Mouse (Mus musculus): ENCODE measurements around the gene Cyth1. TPM values are rescaled to one million over a fixed set of nuclear protein-coding genes. Genes with fewer than 3 reads are reported as not detected.

Cyth1 gene
- polyA plus RNA-seq, 1 experiment from 2014 or later: 30.0 TPM

GRCm38 (mm10) chr11:118135271-118135670 is 113.1 kb downstream of the Cyth1 start:
- Histone ChIP-seq H3K4me2 (replicated peaks) (no peak overlapping the region), H3K4me3 (no peak overlapping the region), H3K4me1 (peaks cover 10% of the 10 kb centered on the region), H3K9me3 (0 out of 2 replicates have a peak, but pooled peaks cover 5% of the 10 kb centered on the region), H3K36me3 (no peaks in the 10 kb centered on the region), H3K27ac (no peak overlapping the region), H3K9ac (no peak overlapping the region), H3K27me3 (replicated peaks) (0 out of 2 replicates have a peak, but pooled peaks cover 1% of the 10 kb centered on the region)
- 72% methylated on average over 6 of the region's 6 CpGs for WGBS
- ATAC-seq (ENCODE audit: low FRiP score, low read depth): no peak

DNA sequence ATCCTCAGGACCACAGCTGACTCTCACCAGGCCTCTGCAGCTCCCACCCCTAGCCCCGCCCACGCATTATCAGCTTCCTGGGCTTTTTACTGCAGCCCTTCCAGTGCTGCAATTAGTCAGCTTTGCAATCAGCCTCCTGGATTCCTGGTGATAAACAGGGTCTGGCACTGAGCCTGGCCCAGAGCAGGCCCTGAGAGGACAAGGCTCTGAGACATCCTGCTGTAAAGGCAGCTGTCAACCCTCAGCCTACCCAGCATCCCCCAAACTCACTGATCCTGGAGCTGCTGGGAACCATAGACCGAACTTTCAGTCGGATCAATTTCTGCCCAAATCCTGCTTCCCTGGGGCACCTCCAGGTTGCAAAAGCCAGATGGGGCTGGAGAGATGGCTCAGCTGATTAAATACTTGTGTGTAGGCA is 114.6 kb downstream of the Cyth1 start:
- 0 out of 2 replicates have a peak overlapping the region, but pooled peaks have one; percentile 5 for H3K4me3 ChIP-seq
- 31% methylated on average over 4 of the region's 4 CpGs for WGBS
- peak overlapping the region; percentile 32; the same call in 1 of the 2 replicates for H3K27ac ChIP-seq
- no peak overlapping the region for H3K4me2 ChIP-seq (replicated peaks)
- H3K4me1 ChIP-seq: peaks cover 10% of the 10 kb centered on the region
- no peaks in the 10 kb centered on the region for H3K36me3 ChIP-seq
- 0 out of 2 replicates have a peak, but pooled peaks cover 3% of the 10 kb centered on the region for H3K9me3 ChIP-seq
- no peak overlapping the region for H3K9ac ChIP-seq
- H3K27me3 ChIP-seq (replicated peaks): no peaks in the 10 kb centered on the region
- peak; percentile 44; the same call in 1 of the 2 replicates for ATAC-seq (ENCODE audit: low FRiP score, low read depth)

GRCm38 (mm10) chr11:118133133-118133751 is 115.2 kb downstream of the Cyth1 start:
- peak overlapping the region; percentile 32; the same call in 1 of the 2 replicates for H3K27ac ChIP-seq
- no peaks in the 10 kb centered on the region for H3K27me3 ChIP-seq (replicated peaks)
- H3K4me3 ChIP-seq: 0 out of 2 replicates have a peak overlapping the region, but pooled peaks have one; percentile 5
- H3K4me1 ChIP-seq: peaks cover 10% of the 10 kb centered on the region
- peak; percentile 25; the same call in 1 of the 2 replicates for ATAC-seq (ENCODE audit: low FRiP score, low read depth)
- 39% methylated on average over 9 of the region's 9 CpGs for WGBS
- no peaks in the 10 kb centered on the region for H3K9me3 ChIP-seq
- no peaks in the 10 kb centered on the region for H3K36me3 ChIP-seq
- no peak overlapping the region for H3K9ac ChIP-seq
- H3K4me2 ChIP-seq (replicated peaks): peak overlapping the region; percentile 31

- ATAC-seq (ENCODE audit: low FRiP score, low read depth): no peak
- Histone ChIP-seq H3K27ac (no peak overlapping the region), H3K36me3 (no peaks in the 10 kb centered on the region), H3K4me2 (replicated peaks) (no peak overlapping the region), H3K4me3 (no peak overlapping the region), H3K27me3 (replicated peaks) (no peaks in the 10 kb centered on the region), H3K9ac (no peak overlapping the region), H3K9me3 (no peaks in the 10 kb centered on the region), H3K4me1 (peaks cover 10% of the 10 kb centered on the region)
- 88% methylated on average over 8 of the region's 8 CpGs for WGBS
These were observed 116.3 kb downstream of the Cyth1 start for GRCm38 (mm10) chr11:118132136-118132535.

- 84% methylated on average over 7 of the region's 7 CpGs for WGBS
These were observed 117.9 kb downstream of the Cyth1 start, which contains the start of gene Dnah17 for GRCm38 (mm10) chr11:118130534-118130933. Gene Dnah17, minus strand, starts transcription at chr11:118130634.

DNA sequence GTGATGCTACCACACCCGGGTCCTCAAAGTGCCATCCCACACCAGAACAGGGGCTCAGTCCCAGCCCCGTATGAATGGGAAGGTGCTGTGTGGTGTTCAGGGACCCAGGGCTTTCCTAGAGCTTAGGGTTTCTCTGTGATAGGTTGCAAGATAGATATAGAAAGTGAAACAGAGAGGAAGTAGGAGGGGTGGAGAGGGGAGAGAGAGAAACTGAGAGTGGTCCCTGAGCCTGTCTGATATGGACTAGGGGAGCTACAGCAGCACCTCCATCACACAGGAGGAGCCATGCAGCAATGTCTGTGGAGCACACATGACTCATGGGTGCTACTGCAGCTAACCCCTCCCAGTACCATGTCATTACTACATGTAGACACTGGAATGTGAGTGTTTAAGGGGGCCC is 118.6 kb downstream of the Cyth1 start:
- H3K4me3 ChIP-seq: no peak overlapping the region
- H3K36me3 ChIP-seq: no peaks in the 10 kb centered on the region
- 93% methylated on average over 2 of the region's 2 CpGs for WGBS
- H3K4me2 ChIP-seq (replicated peaks): no peak overlapping the region
- no peaks in the 10 kb centered on the region for H3K9me3 ChIP-seq
- no peak overlapping the region for H3K9ac ChIP-seq
- no peaks in the 10 kb centered on the region for H3K27me3 ChIP-seq (replicated peaks)
- ATAC-seq (ENCODE audit: low FRiP score, low read depth): no peak
- peaks cover 10% of the 10 kb centered on the region for H3K4me1 ChIP-seq
- H3K27ac ChIP-seq: no peak overlapping the region

More at GRCm38 (mm10) chr11:118130534-118130933, 117.9 kb downstream of the Cyth1 start, which contains the start of gene Dnah17:
- no peak within 1 kb of the TSS for H3K27ac ChIP-seq
- no peaks in the 10 kb centered on the region for H3K36me3 ChIP-seq
- H3K4me2 ChIP-seq (replicated peaks): no peak within 1 kb of the TSS
- H3K27me3 ChIP-seq (replicated peaks): no peaks in the 10 kb centered on the region
- H3K9me3 ChIP-seq: no peaks in the 10 kb centered on the region
- H3K4me1 ChIP-seq: peaks cover 10% of the 10 kb centered on the region
- H3K4me3 ChIP-seq: no peak within 1 kb of the TSS
- ATAC-seq (ENCODE audit: low FRiP score, low read depth): no peak
- H3K9ac ChIP-seq: no peak within 1 kb of the TSS

DNA sequence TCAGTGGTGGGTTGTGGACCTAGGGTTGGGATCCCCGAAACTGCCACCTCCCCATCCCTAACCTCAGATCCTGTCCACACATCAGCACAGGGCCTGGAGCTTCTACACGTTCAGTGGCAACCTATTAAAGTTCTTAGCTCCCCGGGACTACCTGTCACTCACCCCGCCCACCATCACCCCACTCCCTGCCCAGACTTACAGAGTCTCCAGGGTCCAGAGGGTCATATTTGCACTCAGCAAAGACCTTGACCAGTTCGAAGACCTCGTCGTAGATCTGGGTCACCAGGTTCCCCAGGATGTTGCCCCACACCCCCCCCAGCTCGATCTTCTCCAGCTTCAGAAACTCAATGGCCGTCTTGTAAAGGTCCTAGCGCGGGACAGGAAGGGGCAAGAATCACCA is 126.8 kb downstream of the Cyth1 start:
- Histone ChIP-seq H3K27me3 (replicated peaks) (no peaks in the 10 kb centered on the region), H3K4me3 (no peak overlapping the region), H3K4me2 (replicated peaks) (no peak overlapping the region), H3K36me3 (no peaks in the 10 kb centered on the region), H3K4me1 (no peaks in the 10 kb centered on the region), H3K9ac (no peak overlapping the region), H3K27ac (no peak overlapping the region), H3K9me3 (no peaks in the 10 kb centered on the region)
- 89% methylated on average over 11 of the region's 11 CpGs for WGBS
- ATAC-seq (ENCODE audit: low FRiP score, low read depth): no peak

DNA sequence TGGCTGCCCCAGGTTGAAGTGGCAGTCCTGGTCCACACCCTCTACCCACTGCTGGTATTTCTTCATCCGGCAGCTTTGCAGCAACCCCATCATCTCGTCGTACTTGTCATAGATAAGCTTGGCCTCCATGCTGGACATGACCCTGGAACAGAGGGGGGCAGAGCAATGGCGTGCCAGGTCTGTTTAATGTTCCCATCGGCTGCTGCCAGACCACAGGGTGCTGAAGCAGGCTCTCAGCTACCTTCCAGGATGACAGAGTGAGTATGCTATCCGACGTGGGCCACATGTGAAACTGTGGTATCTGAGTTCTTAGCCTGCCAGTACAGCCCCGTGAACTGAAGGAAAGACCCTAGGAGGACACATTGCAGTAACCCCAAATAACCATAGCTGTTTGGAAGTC is 129.6 kb downstream of the Cyth1 start:
- WGBS: 84% methylated on average over 8 of the region's 8 CpGs
- Histone ChIP-seq H3K9me3 (no peaks in the 10 kb centered on the region), H3K4me2 (replicated peaks) (no peak overlapping the region), H3K4me3 (no peak overlapping the region), H3K36me3 (no peaks in the 10 kb centered on the region), H3K27me3 (replicated peaks) (no peaks in the 10 kb centered on the region), H3K4me1 (no peaks in the 10 kb centered on the region), H3K27ac (no peak overlapping the region), H3K9ac (no peak overlapping the region)
- no peak for ATAC-seq (ENCODE audit: low FRiP score, low read depth)

DNA sequence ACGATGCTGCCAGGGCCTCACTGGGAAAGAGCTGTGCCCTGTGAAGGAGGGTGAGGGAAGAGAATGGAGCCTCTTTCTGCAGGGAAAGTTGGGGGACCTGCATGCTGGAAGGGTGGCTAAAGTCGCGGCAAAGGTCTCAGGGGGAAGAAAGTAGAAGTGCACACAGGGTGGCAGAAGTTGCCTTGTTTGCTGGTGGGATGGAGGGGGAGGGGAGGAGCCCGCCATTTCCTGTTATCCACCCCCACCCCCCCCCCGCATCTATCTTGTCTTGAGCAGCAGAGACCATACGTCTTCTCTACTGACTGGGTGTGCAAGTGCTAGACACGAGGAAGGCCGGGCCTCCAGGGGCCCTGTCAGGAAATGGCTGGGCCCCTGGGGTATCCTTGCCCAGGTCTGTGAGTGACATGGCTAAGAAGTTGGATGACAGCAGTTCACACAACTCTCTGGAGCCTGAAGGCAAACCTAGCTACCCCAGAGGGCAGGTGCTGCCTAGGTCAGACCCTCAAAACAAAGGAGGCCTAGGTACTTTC is 133.7 kb downstream of the Cyth1 start:
- no peaks in the 10 kb centered on the region for H3K27me3 ChIP-seq (replicated peaks)
- no peak overlapping the region for H3K4me2 ChIP-seq (replicated peaks)
- no peak for ATAC-seq (ENCODE audit: low FRiP score, low read depth)
- H3K9me3 ChIP-seq: no peaks in the 10 kb centered on the region
- no peak overlapping the region for H3K27ac ChIP-seq
- H3K4me1 ChIP-seq: no peaks in the 10 kb centered on the region
- H3K9ac ChIP-seq: no peak overlapping the region
- no peak overlapping the region for H3K4me3 ChIP-seq
- H3K36me3 ChIP-seq: no peaks in the 10 kb centered on the region
- 75% methylated on average over 8 of the region's 8 CpGs for WGBS

- WGBS: 90% methylated on average over 14 of the region's 14 CpGs
- Histone ChIP-seq H3K4me1 (no peaks in the 10 kb centered on the region), H3K9ac (no peak overlapping the region), H3K4me2 (replicated peaks) (no peak overlapping the region), H3K27ac (no peak overlapping the region), H3K9me3 (no peaks in the 10 kb centered on the region), H3K36me3 (no peaks in the 10 kb centered on the region), H3K27me3 (replicated peaks) (no peaks in the 10 kb centered on the region), H3K4me3 (no peak overlapping the region)
- no peak for ATAC-seq (ENCODE audit: low FRiP score, low read depth)
These were observed 134.7 kb downstream of the Cyth1 start for GRCm38 (mm10) chr11:118113516-118114205.

- H3K9ac ChIP-seq: no peak overlapping the region
- no peak overlapping the region for H3K4me3 ChIP-seq
- H3K4me1 ChIP-seq: 0 out of 2 replicates have a peak, but pooled peaks cover 5% of the 10 kb centered on the region
- no peaks in the 10 kb centered on the region for H3K9me3 ChIP-seq
- H3K4me2 ChIP-seq (replicated peaks): no peak overlapping the region
- H3K27me3 ChIP-seq (replicated peaks): no peaks in the 10 kb centered on the region
- WGBS: 13% methylated on average over 5 of the region's 5 CpGs
- no peaks in the 10 kb centered on the region for H3K36me3 ChIP-seq
- peak; percentile 65; the same call in 1 of the 2 replicates for ATAC-seq (ENCODE audit: low FRiP score, low read depth)
- H3K27ac ChIP-seq: no peak overlapping the region
These were observed 144.4 kb downstream of the Cyth1 start for GRCm38 (mm10) chr11:118104001-118104400.

- Histone ChIP-seq H3K27me3 (replicated peaks) (no peaks in the 10 kb centered on the region), H3K9me3 (no peaks in the 10 kb centered on the region), H3K4me1 (peaks cover 5% of the 10 kb centered on the region; the same call in 1 of the 2 replicates), H3K4me3 (no peak overlapping the region), H3K36me3 (no peaks in the 10 kb centered on the region), H3K27ac (no peak overlapping the region), H3K4me2 (replicated peaks) (no peak overlapping the region), H3K9ac (no peak overlapping the region)
- 89% methylated on average over 5 of the region's 5 CpGs for WGBS
- 0 out of 2 replicates have a peak, but pooled peaks have one; percentile 7 for ATAC-seq (ENCODE audit: low FRiP score, low read depth)
These were observed 145.0 kb downstream of the Cyth1 start for GRCm38 (mm10) chr11:118103383-118103782.
